Mouse (Mus musculus): ENCODE results near the gene Fgfr2. TPM values are rescaled to one million over a fixed set of nuclear protein-coding genes. Genes with fewer than 3 reads are reported as not detected.

Fgfr2 gene
- polyA plus RNA-seq, 1 experiment, result 0.17 TPM

GRCm38 (mm10) chr7:130656965-130657364 lies 2466.2 kb downstream of the Fgfr2 start:
- TF ChIP-seq MYOG (IDR thresholded peaks at IDR 0.05; ENCODE audit: control insufficient read depth in 1 of 3, insufficient read depth in 1 of 3, insufficient read length in 2 of 3, low read depth in 2 of 3) (no peak), TCF3 (IDR thresholded peaks at IDR 0.05; ENCODE audit: insufficient read length, low read depth) (no peak), POLR2A (IDR thresholded peaks at IDR 0.05; ENCODE audit: insufficient read length, low read depth) (no peak), POLR2AphosphoS2 (IDR thresholded peaks at IDR 0.05; ENCODE audit: insufficient read length, low read depth) (no peak), E2F4 (IDR thresholded peaks at IDR 0.05; ENCODE audit: insufficient read depth) (no peak), CEBPB (IDR thresholded peaks at IDR 0.05; ENCODE audit: insufficient read depth, poor library complexity, severe bottlenecking) (no peak)
- H3K79me2 ChIP-seq (ENCODE audit: control insufficient read depth, insufficient read depth), result peaks cover 98% of the 10 kb centered on the region
- H3K36me3 ChIP-seq (ENCODE audit: control insufficient read depth, insufficient read depth), result peaks cover 15% of the 10 kb centered on the region
- H3ac ChIP-seq (ENCODE audit: control insufficient read depth, insufficient read length), result no peak overlapping the region
- no peaks in the 10 kb centered on the region for H3K27me3 ChIP-seq (ENCODE audit: control insufficient read depth, insufficient read depth, insufficient read length)
- H3K4me2 ChIP-seq (ENCODE audit: low read depth), result no peak overlapping the region
- no peak overlapping the region for H3K4me3 ChIP-seq

- H3ac ChIP-seq (ENCODE audit: control insufficient read depth, insufficient read length), result no peak overlapping the region
- H3K4me2 ChIP-seq (ENCODE audit: low read depth), result no peak overlapping the region
- TF ChIP-seq POLR2A (IDR thresholded peaks at IDR 0.05; ENCODE audit: insufficient read length, low read depth) (no peak), MYOG (IDR thresholded peaks at IDR 0.05; ENCODE audit: control insufficient read depth in 1 of 3, insufficient read depth in 1 of 3, insufficient read length in 2 of 3, low read depth in 2 of 3) (no peak), MYOD1 (IDR thresholded peaks at IDR 0.05; ENCODE audit: control insufficient read depth in 1 of 3, insufficient read length in 2 of 3, low read depth in 2 of 3) (no peak), POLR2AphosphoS2 (IDR thresholded peaks at IDR 0.05; ENCODE audit: insufficient read length, low read depth) (no peak), REST (IDR thresholded peaks at IDR 0.05; ENCODE audit: insufficient read depth, insufficient read length) (no peak), SRF (IDR thresholded peaks at IDR 0.05; ENCODE audit: control insufficient read depth, insufficient read length, low read depth) (no peak), E2F4 (IDR thresholded peaks at IDR 0.05; ENCODE audit: insufficient read depth) (no peak)
- H3K27me3 ChIP-seq (ENCODE audit: control insufficient read depth, insufficient read depth, insufficient read length), result no peaks in the 10 kb centered on the region
- H3K36me3 ChIP-seq (ENCODE audit: control insufficient read depth, insufficient read depth), result peaks cover 15% of the 10 kb centered on the region
- H3K79me2 ChIP-seq (ENCODE audit: control insufficient read depth, insufficient read depth), result peaks cover 98% of the 10 kb centered on the region
- no peak overlapping the region for H3K4me3 ChIP-seq
Observed at GRCm38 (mm10) chr7:130654562-130654961, 2468.6 kb downstream of the Fgfr2 start.

GRCm38 (mm10) chr7:130653036-130653555 lies 2470.1 kb downstream of the Fgfr2 start:
- H3K4me2 ChIP-seq (ENCODE audit: low read depth), result no peak overlapping the region
- H3K79me2 ChIP-seq (ENCODE audit: control insufficient read depth, insufficient read depth), result peaks cover 98% of the 10 kb centered on the region
- peaks cover 5% of the 10 kb centered on the region for H3K36me3 ChIP-seq (ENCODE audit: control insufficient read depth, insufficient read depth)
- no peak overlapping the region for H3ac ChIP-seq (ENCODE audit: control insufficient read depth, insufficient read length)
- H3K4me3 ChIP-seq, result no peak overlapping the region
- no peak for TF ChIP-seq POLR2AphosphoS2 (IDR thresholded peaks at IDR 0.05; ENCODE audit: insufficient read length, low read depth)
- no peak for TF ChIP-seq MYOD1 (IDR thresholded peaks at IDR 0.05; ENCODE audit: control insufficient read depth in 1 of 3, insufficient read length in 2 of 3, low read depth in 2 of 3)
- TF ChIP-seq REST (IDR thresholded peaks at IDR 0.05; ENCODE audit: insufficient read depth, insufficient read length), result no peak
- no peak for TF ChIP-seq POLR2A (IDR thresholded peaks at IDR 0.05; ENCODE audit: insufficient read length, low read depth)
- TF ChIP-seq CEBPB (IDR thresholded peaks at IDR 0.05; ENCODE audit: insufficient read depth, poor library complexity, severe bottlenecking), result no peak
- TF ChIP-seq TCF12 (IDR thresholded peaks at IDR 0.05; ENCODE audit: insufficient read depth, poor library complexity, severe bottlenecking), result no peak
- TF ChIP-seq E2F4 (IDR thresholded peaks at IDR 0.05; ENCODE audit: insufficient read depth), result no peak
- TF ChIP-seq SRF (IDR thresholded peaks at IDR 0.05; ENCODE audit: control insufficient read depth, insufficient read length, low read depth), result no peak
- TF ChIP-seq MAX (IDR thresholded peaks at IDR 0.05; ENCODE audit: low read depth), result no peak
- TF ChIP-seq MYOG (IDR thresholded peaks at IDR 0.05; ENCODE audit: control insufficient read depth in 1 of 3, insufficient read depth in 1 of 3, insufficient read length in 2 of 3, low read depth in 2 of 3), result no peak
- TF ChIP-seq TCF3 (IDR thresholded peaks at IDR 0.05; ENCODE audit: insufficient read length, low read depth), result no peak
- no peak for TF ChIP-seq USF1 (IDR thresholded peaks at IDR 0.05; ENCODE audit: low read depth)
- no peaks in the 10 kb centered on the region for H3K27me3 ChIP-seq (ENCODE audit: control insufficient read depth, insufficient read depth, insufficient read length)

GRCm38 (mm10) chr7:130650621-130651020 lies 2472.5 kb downstream of the Fgfr2 start:
- Histone ChIP-seq H3K27me3 (ENCODE audit: control insufficient read depth, insufficient read depth, insufficient read length) (no peaks in the 10 kb centered on the region), H3K4me3 (no peak overlapping the region), H3K79me2 (ENCODE audit: control insufficient read depth, insufficient read depth) (peaks cover 89% of the 10 kb centered on the region), H3K36me3 (ENCODE audit: control insufficient read depth, insufficient read depth) (no peaks in the 10 kb centered on the region), H3ac (ENCODE audit: control insufficient read depth, insufficient read length) (no peak overlapping the region), H3K4me2 (ENCODE audit: low read depth) (no peak overlapping the region)
- TF ChIP-seq MYOG (IDR thresholded peaks at IDR 0.05; ENCODE audit: control insufficient read depth in 1 of 3, insufficient read depth in 1 of 3, insufficient read length in 2 of 3, low read depth in 2 of 3) (no peak), SRF (IDR thresholded peaks at IDR 0.05; ENCODE audit: control insufficient read depth, insufficient read length, low read depth) (no peak), TCF3 (IDR thresholded peaks at IDR 0.05; ENCODE audit: insufficient read length, low read depth) (no peak), POLR2AphosphoS2 (IDR thresholded peaks at IDR 0.05; ENCODE audit: insufficient read length, low read depth) (no peak), E2F4 (IDR thresholded peaks at IDR 0.05; ENCODE audit: insufficient read depth) (no peak), REST (IDR thresholded peaks at IDR 0.05; ENCODE audit: insufficient read depth, insufficient read length) (no peak), USF1 (IDR thresholded peaks at IDR 0.05; ENCODE audit: low read depth) (no peak), MAX (IDR thresholded peaks at IDR 0.05; ENCODE audit: low read depth) (no peak), TCF12 (IDR thresholded peaks at IDR 0.05; ENCODE audit: insufficient read depth, poor library complexity, severe bottlenecking) (no peak)

GRCm38 (mm10) chr7:130649257-130649656 lies 2473.9 kb downstream of the Fgfr2 start:
- peaks cover 75% of the 10 kb centered on the region for H3K79me2 ChIP-seq (ENCODE audit: control insufficient read depth, insufficient read depth)
- H3K4me3 ChIP-seq, result no peak overlapping the region
- H3ac ChIP-seq (ENCODE audit: control insufficient read depth, insufficient read length), result no peak overlapping the region
- H3K4me2 ChIP-seq (ENCODE audit: low read depth), result no peak overlapping the region
- TF ChIP-seq MYOG (IDR thresholded peaks at IDR 0.05; ENCODE audit: control insufficient read depth in 1 of 3, insufficient read depth in 1 of 3, insufficient read length in 2 of 3, low read depth in 2 of 3), result no peak
- no peak for TF ChIP-seq USF1 (IDR thresholded peaks at IDR 0.05; ENCODE audit: low read depth)
- TF ChIP-seq TCF12 (IDR thresholded peaks at IDR 0.05; ENCODE audit: insufficient read depth, poor library complexity, severe bottlenecking), result no peak
- TF ChIP-seq E2F4 (IDR thresholded peaks at IDR 0.05; ENCODE audit: insufficient read depth), result no peak
- no peak for TF ChIP-seq POLR2AphosphoS2 (IDR thresholded peaks at IDR 0.05; ENCODE audit: insufficient read length, low read depth)
- TF ChIP-seq SRF (IDR thresholded peaks at IDR 0.05; ENCODE audit: control insufficient read depth, insufficient read length, low read depth), result no peak
- no peak for TF ChIP-seq TCF3 (IDR thresholded peaks at IDR 0.05; ENCODE audit: insufficient read length, low read depth)
- TF ChIP-seq REST (IDR thresholded peaks at IDR 0.05; ENCODE audit: insufficient read depth, insufficient read length), result no peak
- TF ChIP-seq MAX (IDR thresholded peaks at IDR 0.05; ENCODE audit: low read depth), result no peak
- no peaks in the 10 kb centered on the region for H3K27me3 ChIP-seq (ENCODE audit: control insufficient read depth, insufficient read depth, insufficient read length)
- H3K36me3 ChIP-seq (ENCODE audit: control insufficient read depth, insufficient read depth), result no peaks in the 10 kb centered on the region
